In genomic region chr3:53413465-53413864, GRCm38 (mm10) we compare ENCODE assay signal across 17 mouse cellular contexts.
"Had no signal": no experiment of that assay in that cellular context is flagged by ENCODE, and none has a peak within 500 bp of the region (broad histone marks: within the 10 kb centered on the region; RNA-seq: fewer than 3 reads in every experiment).

No protein-coding gene starts in this region.

- H3K9me3 ChIP-seq: midbrain, embryonic 10.5 days; midbrain, embryonic 13.5 days; midbrain, embryonic 15.5 days; neural tube, embryonic 13.5 days; neural tube, embryonic 15.5 days; stomach, embryonic 15.5 days had no signal

- H3K9ac ChIP-seq: lung, embryonic 14.5 days; midbrain, embryonic 13.5 days; midbrain, embryonic 15.5 days; neural tube, embryonic 13.5 days; neural tube, embryonic 15.5 days; stomach, embryonic 15.5 days had no signal

- H3K36me3 ChIP-seq: midbrain, embryonic 10.5 days; midbrain, embryonic 13.5 days; midbrain, embryonic 15.5 days; neural tube, embryonic 13.5 days; neural tube, embryonic 15.5 days; stomach, embryonic 15.5 days had no signal

- H3K27me3 ChIP-seq: midbrain, embryonic 13.5 days; midbrain, embryonic 15.5 days; neural tube, embryonic 13.5 days; neural tube, embryonic 15.5 days; stomach, embryonic 15.5 days had no signal

- DNase-seq: lung, adult 18-20 months; retina, postnatal 1 day; right cerebral cortex, adult 18-20 months; right cerebral cortex, postnatal 25 days; right cerebral cortex, postnatal 4 days; thymus, adult 2 months; thymus, postnatal 25 days; thymus, postnatal 4 days had no signal

- H3K4me3 ChIP-seq: midbrain, embryonic 10.5 days; midbrain, embryonic 13.5 days; midbrain, embryonic 15.5 days; myocyte; neural tube, embryonic 13.5 days; neural tube, embryonic 15.5 days; stomach, embryonic 15.5 days had no signal

- H3K4me2 ChIP-seq: lung, embryonic 14.5 days; midbrain, embryonic 13.5 days; midbrain, embryonic 15.5 days; neural tube, embryonic 13.5 days; neural tube, embryonic 15.5 days; stomach, embryonic 15.5 days had no signal

- ATAC-seq: midbrain, embryonic 13.5 days; midbrain, embryonic 15.5 days had no signal

- H3K4me1 ChIP-seq: midbrain, embryonic 15.5 days; stomach, embryonic 15.5 days had no signal

- H3K27ac ChIP-seq: midbrain, embryonic 10.5 days; midbrain, embryonic 13.5 days; midbrain, embryonic 15.5 days; neural tube, embryonic 13.5 days; neural tube, embryonic 15.5 days; stomach, embryonic 15.5 days; stomach, postnatal 0 days had no signal
